Mouse (Mus musculus) C2C12 (cell line): Measurements from ENCODE around the gene Rnd1.

Source experiments
- CEBPB ChIP-seq: IDR thresholded peaks from one replicate; pipeline ENCODE4 v1.6.1; 2011; ENCODE audit warnings: low read depth, mild to moderate bottlenecking, control low read depth, moderate library complexity
- CTCF ChIP-seq: IDR thresholded peaks from one replicate; pipeline ENCODE4 v1.5.1; 2011; ENCODE audit not compliant: control insufficient read depth, insufficient read depth, insufficient read length
- FOSL1 ChIP-seq: IDR thresholded peaks from one replicate; pipeline ENCODE4 v1.8.0; 2011; ENCODE audit warnings: mild to moderate bottlenecking, low read length; ENCODE audit not compliant: poor library complexity, insufficient read depth, severe bottlenecking
- MAX ChIP-seq: IDR thresholded peaks from one replicate; pipeline ENCODE4 v1.6.1; 2011; ENCODE audit warnings: mild to moderate bottlenecking, control low read depth
- MYOD1 ChIP-seq: IDR thresholded peaks from one replicate; pipeline ENCODE4 v1.6.1; 2011; ENCODE audit warnings: low read depth; ENCODE audit not compliant: control insufficient read depth, insufficient read length
- MYOG ChIP-seq: IDR thresholded peaks from one replicate; pipeline ENCODE4 v1.6.1; 2011; ENCODE audit not compliant: control insufficient read depth, insufficient read length; ENCODE audit errors: extremely low read depth

DNA sequence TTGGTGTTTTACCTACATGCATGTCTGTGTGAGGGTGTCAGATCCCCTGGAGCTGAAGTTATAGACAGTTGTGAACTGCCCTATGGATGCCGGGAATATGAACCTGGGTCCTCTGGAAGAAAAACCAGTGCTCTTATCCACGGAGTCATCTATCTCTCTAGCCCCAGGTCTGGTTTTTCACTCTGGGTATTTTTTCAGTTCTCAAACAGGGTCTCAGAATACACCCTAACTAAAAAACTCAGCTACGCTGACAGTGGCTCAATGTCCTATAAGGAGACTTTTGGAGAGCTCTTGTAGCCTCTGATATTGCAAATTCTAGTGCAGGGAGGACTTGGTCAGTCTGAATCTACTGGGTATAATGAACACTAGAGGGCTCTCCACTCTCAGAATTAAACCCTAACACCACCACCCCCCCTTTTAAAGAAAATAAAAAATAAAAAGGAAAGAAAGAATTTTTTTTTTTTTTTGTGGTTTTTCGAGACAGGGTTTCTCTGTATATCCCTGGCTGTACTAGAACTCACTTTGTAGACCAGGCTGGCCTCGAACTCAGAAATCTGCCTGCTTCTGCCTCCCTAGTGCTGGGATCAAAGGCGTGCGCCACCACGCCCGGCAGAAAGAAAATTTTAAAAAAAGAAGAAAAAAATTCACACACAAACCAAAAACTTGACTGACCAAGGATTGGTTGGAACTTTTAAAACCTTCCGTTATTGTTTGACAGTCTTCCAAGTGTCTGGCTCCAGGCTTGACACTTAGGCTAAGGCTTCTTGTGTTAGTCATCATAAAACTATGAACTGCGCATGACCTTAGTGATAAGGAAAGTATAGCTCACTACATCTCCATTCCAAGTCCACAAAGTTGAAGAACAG, 13.0 kb downstream of the Rnd1 start:
- peak; percentile 14 for TF ChIP-seq CTCF
- TF ChIP-seq CEBPB = no peak
- TF ChIP-seq MAX = no peak
- TF ChIP-seq MYOG = no peak
- no peak for TF ChIP-seq FOSL1
- TF ChIP-seq MYOD1 = no peak
